Mouse (Mus musculus): Measurements from ENCODE around the gene Nabp2. TPM values are rescaled to one million over a fixed set of nuclear protein-coding genes. Genes with fewer than 3 reads are reported as not detected.

Gene Nabp2
- polyA plus RNA-seq, 1 experiment: 34.1 TPM

DNA sequence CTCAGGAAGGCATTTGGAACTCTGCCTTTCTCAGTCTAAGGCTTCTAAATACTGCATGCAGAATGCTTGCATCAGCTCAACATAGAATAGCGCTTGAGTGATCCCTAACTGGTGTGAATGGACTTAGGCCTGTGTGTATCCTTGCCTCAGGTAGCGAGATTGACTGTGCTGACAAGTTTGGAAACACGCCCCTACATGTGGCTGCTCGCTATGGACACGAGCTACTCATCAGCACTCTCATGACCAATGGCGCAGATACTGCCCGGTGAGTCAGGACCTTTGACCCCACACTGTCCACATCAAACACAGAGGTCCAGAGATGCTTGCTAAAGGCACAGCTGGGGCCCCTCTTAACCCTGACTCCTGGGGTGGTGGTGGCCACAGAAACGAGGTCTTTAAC is 28.8 kb downstream of the Nabp2 start:
- TF ChIP-seq TAL1 (IDR thresholded peaks at IDR 0.05; ENCODE audit: low read length): no peak
- TF ChIP-seq GATA1 (IDR thresholded peaks at IDR 0.05; ENCODE audit: low read length): no peak
- Histone ChIP-seq H3K4me3 (replicated peaks) (no peak overlapping the region), H3K9me3 (ENCODE audit: control insufficient read depth, low read length) (no peaks in the 10 kb centered on the region), H3K4me1 (ENCODE audit: control insufficient read depth) (peaks cover 21% of the 10 kb centered on the region), H3K36me3 (ENCODE audit: control insufficient read depth) (peaks cover 92% of the 10 kb centered on the region), H3K27me3 (ENCODE audit: control insufficient read depth) (no peaks in the 10 kb centered on the region)

DNA sequence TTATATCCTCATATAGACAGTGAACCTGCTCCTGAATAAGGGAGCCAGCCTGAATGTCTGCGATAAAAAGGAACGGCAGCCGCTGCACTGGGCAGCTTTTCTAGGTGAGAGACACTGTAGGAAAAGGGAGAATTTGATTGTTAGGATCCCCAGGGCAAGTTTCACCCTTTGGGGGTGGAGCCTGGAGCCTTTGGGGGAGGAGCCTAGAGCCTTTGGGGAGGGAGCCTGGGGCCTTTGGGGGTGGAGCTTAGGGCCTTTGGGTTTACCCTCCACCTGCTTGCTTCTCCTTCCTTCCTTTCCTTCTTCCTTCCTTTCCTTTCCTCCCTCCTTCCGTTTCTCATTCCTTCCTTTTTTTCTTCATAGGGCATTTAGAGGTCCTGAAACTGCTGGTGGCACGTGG is 30.7 kb downstream of the Nabp2 start:
- Histone ChIP-seq H3K9me3 (ENCODE audit: control insufficient read depth, low read length) (no peaks in the 10 kb centered on the region), H3K4me1 (ENCODE audit: control insufficient read depth) (peaks cover 34% of the 10 kb centered on the region), H3K27me3 (ENCODE audit: control insufficient read depth) (no peaks in the 10 kb centered on the region), H3K36me3 (ENCODE audit: control insufficient read depth) (peaks cover 73% of the 10 kb centered on the region), H3K4me3 (replicated peaks) (no peak overlapping the region)
- no peak for TF ChIP-seq GATA1 (IDR thresholded peaks at IDR 0.05; ENCODE audit: low read length)
- TF ChIP-seq TAL1 (IDR thresholded peaks at IDR 0.05; ENCODE audit: low read length): no peak

DNA sequence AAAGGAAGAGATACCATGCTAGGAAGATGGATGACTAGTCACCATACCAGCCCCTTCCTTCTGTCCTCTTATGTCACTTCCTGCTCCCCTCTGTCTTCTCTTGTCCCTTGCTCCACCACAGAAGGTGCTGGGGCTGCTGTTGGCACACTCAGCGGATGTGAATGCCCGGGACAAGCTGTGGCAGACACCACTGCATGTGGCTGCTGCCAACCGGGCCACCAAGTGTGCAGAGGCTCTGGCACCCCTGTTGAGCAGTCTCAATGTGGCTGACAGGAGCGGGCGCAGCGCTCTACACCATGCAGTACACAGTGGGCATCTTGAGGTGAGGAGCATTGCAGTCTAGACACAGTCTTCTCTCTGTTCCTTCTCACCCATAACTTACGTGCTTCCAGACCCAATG is 32.0 kb downstream of the Nabp2 start:
- Histone ChIP-seq H3K4me3 (replicated peaks) (no peak overlapping the region), H3K36me3 (ENCODE audit: control insufficient read depth) (peaks cover 60% of the 10 kb centered on the region), H3K27me3 (ENCODE audit: control insufficient read depth) (no peaks in the 10 kb centered on the region), H3K4me1 (ENCODE audit: control insufficient read depth) (peaks cover 34% of the 10 kb centered on the region), H3K9me3 (ENCODE audit: control insufficient read depth, low read length) (no peaks in the 10 kb centered on the region)
- TF ChIP-seq GATA1 (IDR thresholded peaks at IDR 0.05; ENCODE audit: low read length): no peak
- no peak for TF ChIP-seq TAL1 (IDR thresholded peaks at IDR 0.05; ENCODE audit: low read length)

DNA sequence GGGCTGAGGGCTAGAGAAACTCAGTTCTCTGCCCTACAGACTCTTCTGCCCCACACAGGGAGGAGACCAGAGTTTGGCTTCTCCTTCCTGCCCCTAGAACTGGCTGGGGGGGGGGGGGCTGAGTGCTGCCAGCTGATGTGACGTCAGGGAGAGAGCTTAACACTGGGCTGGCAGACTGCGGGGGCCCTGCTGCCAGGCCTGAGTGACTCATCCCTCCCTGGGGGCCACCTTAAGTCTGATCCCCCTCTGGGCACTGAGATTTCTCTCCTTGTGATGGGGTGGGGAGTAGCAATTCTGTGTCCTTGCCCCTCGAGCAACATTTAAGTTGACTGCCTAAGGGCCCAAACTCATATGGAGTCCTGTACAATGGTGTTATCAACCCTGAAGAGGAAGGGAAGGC is 32.8 kb downstream of the Nabp2 start:
- no peaks in the 10 kb centered on the region for H3K27me3 ChIP-seq (ENCODE audit: control insufficient read depth)
- H3K4me1 ChIP-seq (ENCODE audit: control insufficient read depth): peaks cover 37% of the 10 kb centered on the region
- peak overlapping the region; percentile 88 for H3K4me3 ChIP-seq (replicated peaks)
- H3K36me3 ChIP-seq (ENCODE audit: control insufficient read depth): peaks cover 52% of the 10 kb centered on the region
- TF ChIP-seq GATA1 (IDR thresholded peaks at IDR 0.05; ENCODE audit: low read length): no peak
- no peak for TF ChIP-seq TAL1 (IDR thresholded peaks at IDR 0.05; ENCODE audit: low read length)
- H3K9me3 ChIP-seq (ENCODE audit: control insufficient read depth, low read length): no peaks in the 10 kb centered on the region

DNA sequence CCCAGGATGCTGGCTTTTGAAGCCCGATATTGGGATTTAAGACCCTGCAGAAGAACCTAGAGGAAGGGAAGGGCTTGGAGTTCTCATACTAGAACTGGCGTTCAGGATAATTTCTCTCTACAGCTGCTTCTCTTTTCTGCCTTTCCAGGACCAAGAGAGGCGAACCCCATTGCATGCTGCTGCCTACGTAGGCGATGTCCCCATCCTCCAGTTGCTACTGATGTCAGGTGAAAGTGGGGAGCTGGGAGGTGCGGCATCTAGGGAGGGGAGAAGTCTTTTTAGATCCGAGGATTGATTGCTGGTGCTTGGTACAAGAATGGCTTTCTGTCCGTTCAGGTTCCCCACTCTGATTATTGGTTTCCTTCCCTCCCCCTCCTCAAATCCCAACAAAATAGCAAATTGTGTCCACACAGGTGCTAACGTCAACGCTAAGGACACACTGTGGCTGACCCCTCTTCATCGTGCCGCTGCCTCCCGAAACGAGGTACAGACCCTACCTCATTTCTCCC is 33.3 kb downstream of the Nabp2 start:
- Histone ChIP-seq H3K36me3 (ENCODE audit: control insufficient read depth) (peaks cover 47% of the 10 kb centered on the region), H3K27me3 (ENCODE audit: control insufficient read depth) (no peaks in the 10 kb centered on the region), H3K4me1 (ENCODE audit: control insufficient read depth) (peaks cover 41% of the 10 kb centered on the region), H3K4me3 (replicated peaks) (peak overlapping the region; percentile 88), H3K9me3 (ENCODE audit: control insufficient read depth, low read length) (no peaks in the 10 kb centered on the region)
- no peak for TF ChIP-seq TAL1 (IDR thresholded peaks at IDR 0.05; ENCODE audit: low read length)
- no peak for TF ChIP-seq GATA1 (IDR thresholded peaks at IDR 0.05; ENCODE audit: low read length)

DNA sequence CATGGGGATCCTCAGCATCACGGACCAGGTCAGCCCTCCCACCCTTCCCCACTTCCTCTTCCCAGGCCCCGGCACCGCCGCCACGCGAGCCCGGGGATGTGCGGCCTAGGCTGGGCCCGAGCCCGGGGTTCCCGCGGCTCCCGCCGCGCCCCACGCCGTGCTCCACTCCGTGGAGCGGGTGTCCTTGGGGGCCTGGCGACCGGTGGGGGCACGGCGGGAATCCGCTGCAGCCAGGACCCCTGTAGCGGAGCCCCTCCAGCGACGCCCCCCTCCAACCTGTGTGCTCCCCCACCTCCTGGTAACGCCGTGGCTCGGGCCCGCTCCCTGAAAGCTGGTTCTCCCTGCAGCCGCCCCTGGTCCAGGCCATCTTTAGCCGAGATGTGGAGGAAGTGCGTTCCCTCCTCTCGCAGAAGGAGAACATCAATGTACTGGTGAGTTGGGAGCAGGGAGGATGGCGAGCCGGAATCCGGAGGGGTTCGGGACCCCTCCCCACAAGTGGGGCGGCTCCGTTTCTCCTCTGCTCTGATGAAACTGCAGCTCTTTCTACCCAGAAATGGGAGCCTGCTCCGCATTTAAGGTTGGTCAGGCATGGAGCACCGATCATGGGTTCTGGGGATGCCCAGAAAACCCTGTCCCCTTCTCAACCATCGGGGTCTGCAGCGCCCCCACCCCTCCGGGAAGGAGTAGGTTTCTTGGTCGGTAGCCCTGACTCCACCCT is 33.9 kb downstream of the Nabp2 start:
- Histone ChIP-seq H3K36me3 (ENCODE audit: control insufficient read depth) (peaks cover 41% of the 10 kb centered on the region), H3K4me1 (ENCODE audit: control insufficient read depth) (peaks cover 44% of the 10 kb centered on the region)

DNA sequence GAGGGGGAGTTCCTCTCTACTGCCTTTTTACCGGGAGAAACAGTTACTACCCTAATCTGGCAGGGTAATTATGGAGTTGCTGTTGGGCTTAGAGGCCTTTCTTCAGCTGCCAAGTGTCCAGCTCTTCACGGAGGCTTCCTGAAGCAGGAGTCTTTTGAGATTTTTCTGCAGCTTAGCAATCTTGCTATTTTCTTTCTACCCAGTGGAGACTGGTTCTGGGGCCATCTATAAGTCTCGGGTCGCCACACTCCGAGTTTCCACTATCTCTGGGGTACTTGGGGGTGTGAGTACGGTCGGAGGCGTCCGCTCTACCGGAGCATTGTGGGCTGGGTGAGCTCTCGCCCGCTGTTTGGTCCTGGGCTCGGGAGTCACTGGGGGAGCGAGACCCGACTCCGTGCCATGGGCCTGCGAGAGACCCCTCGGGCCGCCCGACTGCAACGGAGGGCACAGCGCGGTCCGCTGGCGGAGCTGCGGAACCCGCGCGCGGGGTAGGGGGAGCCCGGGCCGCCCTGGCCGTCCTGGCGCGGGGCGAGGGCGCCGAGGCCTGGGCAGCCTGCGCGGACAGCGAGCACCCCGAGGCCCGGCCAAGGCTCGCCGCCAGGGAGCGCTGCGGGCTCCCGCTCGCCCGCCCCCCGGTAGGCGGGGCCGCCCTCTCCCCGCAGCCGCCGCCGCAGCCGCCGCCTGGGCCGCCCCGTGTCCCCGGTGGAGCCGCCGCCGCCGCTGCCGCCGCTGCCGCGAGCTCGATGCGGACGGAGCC is 34.7 kb downstream of the Nabp2 start, which contains the start of gene Ankrd52:
Gene Ankrd52, plus strand, starts transcription at position 661 of the 757 bp plus-strand sequence.
- H3K4me1 ChIP-seq (ENCODE audit: control insufficient read depth): peaks cover 44% of the 10 kb centered on the region

More for the DNA sequence above, 33.9 kb downstream of the Nabp2 start:
- no peaks in the 10 kb centered on the region for H3K27me3 ChIP-seq (ENCODE audit: control insufficient read depth)
- no peaks in the 10 kb centered on the region for H3K9me3 ChIP-seq (ENCODE audit: control insufficient read depth, low read length)
- no peak for TF ChIP-seq GATA1 (IDR thresholded peaks at IDR 0.05; ENCODE audit: low read length)
- TF ChIP-seq TAL1 (IDR thresholded peaks at IDR 0.05; ENCODE audit: low read length): no peak
- peak overlapping the region; percentile 88 for H3K4me3 ChIP-seq (replicated peaks)

DNA sequence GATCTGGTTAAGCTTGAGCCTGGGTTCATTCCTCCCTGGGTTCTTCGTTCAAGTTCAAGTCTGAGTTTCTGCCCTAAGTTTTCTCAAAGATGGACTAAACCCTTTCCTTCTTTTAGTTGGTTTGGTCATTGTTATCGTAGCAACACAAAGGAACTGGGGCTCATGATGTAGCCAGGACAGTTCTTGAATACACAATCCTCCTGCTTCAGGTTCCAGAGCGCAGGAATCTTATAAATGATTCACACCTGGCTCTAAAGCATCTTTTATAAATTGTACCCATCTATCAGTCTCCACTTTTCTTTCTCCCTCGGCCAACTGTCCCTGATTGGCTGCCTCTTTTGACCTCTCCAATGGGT is 35.2 kb downstream of the Nabp2 start:
- no peaks in the 10 kb centered on the region for H3K9me3 ChIP-seq (ENCODE audit: control insufficient read depth, low read length)
- TF ChIP-seq GATA1 (IDR thresholded peaks at IDR 0.05; ENCODE audit: low read length) (no peak), TAL1 (IDR thresholded peaks at IDR 0.05; ENCODE audit: low read length) (no peak)

More for the DNA sequence above, 34.7 kb downstream of the Nabp2 start, which contains the start of gene Ankrd52:
- Histone ChIP-seq H3K4me3 (replicated peaks) (peak within 1 kb of the TSS; percentile 88), H3K9me3 (ENCODE audit: control insufficient read depth, low read length) (no peaks in the 10 kb centered on the region), H3K27me3 (ENCODE audit: control insufficient read depth) (no peaks in the 10 kb centered on the region), H3K36me3 (ENCODE audit: control insufficient read depth) (peaks cover 34% of the 10 kb centered on the region)
- TF ChIP-seq GATA1 (IDR thresholded peaks at IDR 0.05; ENCODE audit: low read length): no peak
- TF ChIP-seq TAL1 (IDR thresholded peaks at IDR 0.05; ENCODE audit: low read length): no peak

DNA sequence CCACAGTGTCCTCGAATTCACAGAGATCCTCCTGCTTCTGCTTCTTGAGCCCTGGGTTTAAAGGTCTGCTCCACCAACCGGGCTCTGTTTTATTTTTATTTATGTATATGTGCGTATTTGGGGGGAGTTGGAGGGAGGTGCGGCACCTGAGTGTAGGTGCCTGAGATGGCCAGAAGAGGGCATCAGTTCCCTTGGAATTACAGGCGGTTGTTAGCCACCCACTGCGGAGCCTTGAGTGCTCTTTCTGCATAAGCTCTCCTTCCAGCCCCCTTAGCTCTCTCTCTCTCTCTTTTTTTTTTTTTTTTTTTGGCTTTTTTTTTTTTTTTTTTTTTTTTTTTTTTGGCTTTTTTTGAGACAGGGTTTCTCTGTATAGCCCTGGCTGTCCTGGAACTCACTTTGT is 36.9 kb downstream of the Nabp2 start:
- no peak for TF ChIP-seq TAL1 (IDR thresholded peaks at IDR 0.05; ENCODE audit: low read length)
- Histone ChIP-seq H3K9me3 (ENCODE audit: control insufficient read depth, low read length) (no peaks in the 10 kb centered on the region), H3K36me3 (ENCODE audit: control insufficient read depth) (peaks cover 15% of the 10 kb centered on the region), H3K4me3 (replicated peaks) (no peak overlapping the region), H3K4me1 (ENCODE audit: control insufficient read depth) (peaks cover 52% of the 10 kb centered on the region), H3K27me3 (ENCODE audit: control insufficient read depth) (no peaks in the 10 kb centered on the region)

More for the DNA sequence above, 35.2 kb downstream of the Nabp2 start:
- Histone ChIP-seq H3K27me3 (ENCODE audit: control insufficient read depth) (no peaks in the 10 kb centered on the region), H3K36me3 (ENCODE audit: control insufficient read depth) (peaks cover 29% of the 10 kb centered on the region), H3K4me3 (replicated peaks) (peak overlapping the region; percentile 88), H3K4me1 (ENCODE audit: control insufficient read depth) (peaks cover 44% of the 10 kb centered on the region)

All from erythroblast, embryonic 14.5 days (primary cell).